Mouse (Mus musculus) heart, embryonic 11.5 days (tissue): Measurements from ENCODE around the gene Csf2rb2. TPM values are rescaled to one million over a fixed set of nuclear protein-coding genes. Genes with fewer than 3 reads are reported as not detected.
"Not testable (repeated sequence)": the region's sequence is repeated elsewhere in the genome, so short reads cannot be mapped to it uniquely, and the experiment has no call there.

Source experiments
- ATAC-seq: fragments of 200-750 bp; cut with Nextera tagmentation; replicated peaks from 2 replicates; pipeline ENCODE4 v1.8.0; 2017; ENCODE audit warnings: moderate library complexity; ENCODE audit not compliant: insufficient number of reproducible peaks, low FRiP score, low TSS enrichment
- H3K27ac ChIP-seq: fragments of 300-500 bp; sonication (generic); 2 replicates; pipeline ENCODE4 v1.5.1; 2014; ENCODE audit warnings: mild to moderate bottlenecking, low read depth, low read length
- H3K27me3 ChIP-seq: fragments of 300-500 bp; sonication (generic); 2 replicates; pipeline ENCODE4 v1.6.1; 2014; ENCODE audit warnings: mild to moderate bottlenecking, low read length, mixed read lengths; ENCODE audit not compliant: control insufficient read depth, insufficient read depth
- H3K36me3 ChIP-seq: fragments of 300-500 bp; sonication (generic); 2 replicates; pipeline ENCODE4 v1.6.1; 2014; ENCODE audit warnings: mild to moderate bottlenecking, low read length, moderate library complexity, mixed read lengths; ENCODE audit not compliant: control insufficient read depth, insufficient read depth
- H3K4me1 ChIP-seq: fragments of 300-500 bp; sonication (generic); 2 replicates; pipeline ENCODE4 v1.6.1; 2014; ENCODE audit warnings: low read length; ENCODE audit not compliant: control insufficient read depth, insufficient read depth
- H3K4me2 ChIP-seq: fragments of 300-500 bp; sonication (generic); 2 replicates; pipeline ENCODE4 v1.6.1; 2014; ENCODE audit warnings: mild to moderate bottlenecking, moderate library complexity
- H3K4me3 ChIP-seq: fragments of 300-500 bp; sonication (generic); 2 replicates; pipeline ENCODE4 v1.5.1; 2014; ENCODE audit warnings: low read depth, low read length
- H3K9ac ChIP-seq: fragments of 300-500 bp; sonication (generic); 2 replicates; pipeline ENCODE4 v1.6.1; 2014; ENCODE audit warnings: mild to moderate bottlenecking, low read depth, low read length, moderate library complexity
- H3K9me3 ChIP-seq: fragments of 300-500 bp; sonication (generic); replicated peaks from 2 replicates; pipeline ENCODE4 v1.6.1; 2016; ENCODE audit warnings: low read length; ENCODE audit not compliant: control insufficient read depth
- WGBS: fragments of 180-500 bp; shearing (Covaris S2); extraction: QIAGEN DNeasy Blood & Tissue Kit; methylation state at CpG from one replicate; pipeline ENCODE4 v1.1.7; 2014; ENCODE audit not compliant: insufficient replicate concordance; 5-methylcytosine and 5-hydroxymethylcytosine counted together
- polyA plus RNA-seq: library from polyadenylated mRNA; unstranded; fragments of >200 nt; fragmentation: Nextera tagmentation; extraction: Ambion mirVana; gene quantifications from 2 replicates; pipeline ENCODE4 v1.2.1, GENCODE M21; 2014

Csf2rb2 gene
- polyA plus RNA-seq, 1 experiment from 2014 or later: 0.80 TPM

- H3K4me2 ChIP-seq: no peak overlapping the region
- H3K27ac ChIP-seq: no peak overlapping the region
- 82% methylated on average over 6 of the region's 6 CpGs for WGBS
- no peaks in the 10 kb centered on the region for H3K9me3 ChIP-seq
- no peak for ATAC-seq
- no peak overlapping the region for H3K9ac ChIP-seq
- H3K36me3 ChIP-seq: no peaks in the 10 kb centered on the region
- no peaks in the 10 kb centered on the region for H3K4me1 ChIP-seq
- no peak overlapping the region for H3K4me3 ChIP-seq
- H3K27me3 ChIP-seq: no peaks in the 10 kb centered on the region
These were observed 1.8 kb downstream of the Csf2rb2 start for GRCm38 (mm10) chr15:78303665-78304233.

- WGBS: 97% methylated on average over 4 of the region's 4 CpGs
- Histone ChIP-seq H3K4me1 (no peaks in the 10 kb centered on the region), H3K36me3 (no peaks in the 10 kb centered on the region), H3K9me3 (no peaks in the 10 kb centered on the region), H3K27me3 (no peaks in the 10 kb centered on the region), H3K9ac (no peak overlapping the region), H3K4me2 (no peak overlapping the region), H3K4me3 (no peak overlapping the region), H3K27ac (no peak overlapping the region)
- ATAC-seq: no peak
These were observed 2.8 kb downstream of the Csf2rb2 start for GRCm38 (mm10) chr15:78302718-78303117.

GRCm38 (mm10) chr15:78300773-78301172 lies 4.7 kb downstream of the Csf2rb2 start:
- Histone ChIP-seq H3K27ac (no peak overlapping the region), H3K4me1 (no peaks in the 10 kb centered on the region), H3K4me2 (no peak overlapping the region), H3K36me3 (no peaks in the 10 kb centered on the region), H3K9me3 (no peaks in the 10 kb centered on the region), H3K4me3 (no peak overlapping the region), H3K9ac (no peak overlapping the region), H3K27me3 (no peaks in the 10 kb centered on the region)
- ATAC-seq: no peak

GRCm38 (mm10) chr15:78299641-78300040 lies 5.9 kb downstream of the Csf2rb2 start:
- Histone ChIP-seq H3K9ac (no peak overlapping the region), H3K27me3 (no peaks in the 10 kb centered on the region), H3K4me2 (no peak overlapping the region), H3K36me3 (no peaks in the 10 kb centered on the region), H3K27ac (no peak overlapping the region), H3K9me3 (no peaks in the 10 kb centered on the region), H3K4me3 (no peak overlapping the region), H3K4me1 (no peaks in the 10 kb centered on the region)
- WGBS: 79% methylated on average over 3 of the region's 3 CpGs
- ATAC-seq: no peak

- no peak for ATAC-seq
- H3K4me3 ChIP-seq: no peak overlapping the region
- no peaks in the 10 kb centered on the region for H3K36me3 ChIP-seq
- no peaks in the 10 kb centered on the region for H3K9me3 ChIP-seq
- no peak overlapping the region for H3K4me2 ChIP-seq
- H3K9ac ChIP-seq: no peak overlapping the region
- WGBS: 89% methylated on average over 1 of the region's 1 CpGs
- no peaks in the 10 kb centered on the region for H3K27me3 ChIP-seq
- no peaks in the 10 kb centered on the region for H3K4me1 ChIP-seq
- H3K27ac ChIP-seq: no peak overlapping the region
These were observed 7.0 kb downstream of the Csf2rb2 start for GRCm38 (mm10) chr15:78298558-78298957.

- Histone ChIP-seq H3K4me2 (no peak overlapping the region), H3K9me3 (no peaks in the 10 kb centered on the region), H3K27ac (no peak overlapping the region), H3K4me1 (no peaks in the 10 kb centered on the region), H3K36me3 (no peaks in the 10 kb centered on the region), H3K27me3 (no peaks in the 10 kb centered on the region), H3K9ac (no peak overlapping the region), H3K4me3 (no peak overlapping the region)
- 74% methylated on average over 4 of the region's 4 CpGs for WGBS
- ATAC-seq: no peak
These were observed 11.8 kb downstream of the Csf2rb2 start for GRCm38 (mm10) chr15:78293716-78294115.

- H3K4me3 ChIP-seq, H3K9ac ChIP-seq, H3K4me2 ChIP-seq, H3K27me3 ChIP-seq, H3K36me3 ChIP-seq, H3K9me3 ChIP-seq, H3K4me1 ChIP-seq, ATAC-seq, H3K27ac ChIP-seq: not testable (repeated sequence)
- 28% methylated on average over 2 of the region's 2 CpGs for WGBS
These were observed 12.3 kb downstream of the Csf2rb2 start for GRCm38 (mm10) chr15:78293228-78293627.

- H3K4me1 ChIP-seq: not testable (repeated sequence)
These were observed 15.7 kb downstream of the Csf2rb2 start for GRCm38 (mm10) chr15:78289775-78290174.

GRCm38 (mm10) chr15:78287941-78288340 lies 17.6 kb downstream of the Csf2rb2 start:
- Histone ChIP-seq H3K4me1 (peaks cover 3% of the 10 kb centered on the region; the same call in 1 of the 2 replicates), H3K4me3 (no peak overlapping the region), H3K27me3 (no peaks in the 10 kb centered on the region), H3K9ac (no peak overlapping the region), H3K36me3 (no peaks in the 10 kb centered on the region), H3K27ac (no peak overlapping the region), H3K4me2 (no peak overlapping the region), H3K9me3 (no peaks in the 10 kb centered on the region)
- no peak for ATAC-seq
- WGBS: 85% methylated on average over 5 of the region's 5 CpGs

More at GRCm38 (mm10) chr15:78289775-78290174, 15.7 kb downstream of the Csf2rb2 start:
- not testable (repeated sequence) for H3K4me2 ChIP-seq, H3K36me3 ChIP-seq, H3K9ac ChIP-seq, H3K4me3 ChIP-seq, ATAC-seq, H3K27ac ChIP-seq, H3K9me3 ChIP-seq, H3K27me3 ChIP-seq
- 53% methylated on average over 5 of the region's 5 CpGs for WGBS
